Mouse (Mus musculus): ENCODE results near the gene Trank1. TPM values are rescaled to one million over a fixed set of nuclear protein-coding genes. Genes with fewer than 3 reads are reported as not detected.

The Trank1 gene
- total RNA-seq, 4 experiments from 2014 or later: 194 to 269 (median 224) TPM

DNA sequence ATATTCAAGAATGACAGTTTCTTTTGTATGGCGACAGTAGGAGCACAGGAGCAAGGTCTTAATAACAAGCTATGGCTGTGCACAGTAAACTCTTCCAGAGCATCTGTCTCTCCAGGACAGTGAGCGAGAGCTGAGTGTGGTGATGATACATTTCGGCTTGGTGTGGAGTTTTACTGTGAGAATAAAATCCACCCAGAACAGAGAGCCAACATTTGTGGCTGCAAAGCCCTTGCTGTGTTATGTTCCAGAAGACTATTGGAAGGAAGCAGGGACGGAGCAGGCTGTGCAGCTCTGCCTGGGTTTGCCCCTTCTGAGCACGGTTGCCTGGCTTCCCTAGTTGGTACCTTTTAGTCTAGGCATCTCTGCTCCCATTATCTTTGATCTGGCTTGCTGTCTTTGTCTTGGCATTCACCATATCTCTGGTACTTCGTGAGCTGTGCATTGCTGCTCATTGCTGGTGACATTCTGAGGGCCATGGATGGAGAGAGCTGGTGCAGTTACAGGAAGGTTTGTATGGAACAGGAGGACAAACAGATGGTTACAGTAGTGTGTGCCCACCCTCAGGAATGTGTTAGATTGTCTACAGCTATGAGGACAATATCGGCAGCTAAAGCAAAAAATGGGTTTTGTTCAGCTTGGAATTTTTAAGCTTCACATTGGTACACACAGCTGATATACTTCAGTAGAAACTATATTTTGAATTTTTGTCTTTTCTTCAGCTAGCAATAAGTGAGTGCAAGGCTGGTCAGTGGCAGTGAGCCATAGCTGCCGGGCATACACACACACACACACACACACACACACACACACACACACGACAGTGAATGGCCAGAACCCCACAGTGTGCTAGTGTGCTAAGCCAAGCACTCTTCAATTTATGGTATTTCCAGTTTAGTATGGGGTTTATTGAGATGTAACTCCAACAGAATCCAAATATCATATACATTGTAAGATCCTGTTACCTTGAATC lies 69.8 kb downstream of the Trank1 start:
- DNase-seq (ENCODE audit: low spot score in 2 of 2): peak in 1 of 2 experiments; percentile 42

DNA sequence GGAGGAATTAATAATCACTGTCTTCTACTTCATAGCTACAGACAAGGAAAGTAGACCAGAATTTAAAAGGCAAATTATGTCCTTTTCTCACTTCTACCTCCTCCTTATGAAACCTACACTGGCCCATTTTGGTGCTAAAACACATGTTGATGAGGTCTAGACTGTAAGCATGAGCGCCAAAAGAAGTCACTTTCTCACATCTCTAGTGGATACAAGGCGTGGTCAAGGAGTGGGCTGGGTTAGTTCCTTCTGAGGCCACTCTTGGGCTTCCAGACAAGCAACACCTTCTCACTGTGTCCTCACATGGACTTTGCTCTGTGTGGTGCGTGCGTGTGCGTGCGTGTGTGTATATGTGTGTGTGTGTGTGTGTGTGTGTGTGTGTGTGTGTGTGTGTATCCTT lies 70.9 kb downstream of the Trank1 start:
- DNase-seq (ENCODE audit: low spot score in 2 of 2): no peak

DNA sequence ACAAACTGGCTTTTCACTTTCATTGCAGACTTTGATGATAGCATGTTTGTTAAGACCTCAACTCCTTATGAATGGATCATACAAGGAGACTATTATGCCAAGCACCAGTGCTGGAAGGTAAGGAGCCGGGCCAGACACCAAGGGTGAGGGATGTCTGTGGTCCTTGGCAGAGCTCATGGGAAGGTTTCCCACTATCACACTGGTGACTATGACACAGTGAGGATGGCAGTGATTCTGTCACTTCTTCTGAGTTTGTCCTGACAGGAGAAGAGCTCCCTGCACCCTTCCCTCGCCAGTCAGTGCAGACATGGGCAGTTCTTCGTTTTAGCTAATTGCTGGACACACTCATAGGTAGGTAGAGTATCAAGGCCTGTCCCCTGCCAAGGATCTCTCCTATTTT lies 71.5 kb downstream of the Trank1 start:
- no peak for DNase-seq (ENCODE audit: low spot score in 2 of 2)

DNA sequence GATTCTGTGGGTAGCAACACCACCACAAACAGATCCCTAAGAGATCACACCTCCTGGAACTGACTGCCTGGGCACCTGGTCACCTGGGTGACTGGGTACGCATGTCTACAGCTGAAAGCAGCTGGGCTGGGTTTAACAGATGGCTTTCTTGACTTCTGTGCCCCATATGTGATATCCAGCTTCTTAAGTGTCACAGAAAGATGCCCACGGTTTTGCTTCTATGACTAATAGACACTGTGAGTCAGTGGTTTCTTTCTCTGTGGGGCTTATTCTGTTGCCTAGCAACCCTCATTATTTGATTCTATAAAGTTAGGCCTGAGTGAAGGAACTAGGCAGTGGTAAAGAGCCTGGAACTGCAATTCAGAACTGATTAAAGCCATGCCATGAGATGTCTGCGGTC lies 72.2 kb downstream of the Trank1 start:
- DNase-seq (ENCODE audit: low spot score in 2 of 2): peak in 1 of 2 experiments; percentile 46

DNA sequence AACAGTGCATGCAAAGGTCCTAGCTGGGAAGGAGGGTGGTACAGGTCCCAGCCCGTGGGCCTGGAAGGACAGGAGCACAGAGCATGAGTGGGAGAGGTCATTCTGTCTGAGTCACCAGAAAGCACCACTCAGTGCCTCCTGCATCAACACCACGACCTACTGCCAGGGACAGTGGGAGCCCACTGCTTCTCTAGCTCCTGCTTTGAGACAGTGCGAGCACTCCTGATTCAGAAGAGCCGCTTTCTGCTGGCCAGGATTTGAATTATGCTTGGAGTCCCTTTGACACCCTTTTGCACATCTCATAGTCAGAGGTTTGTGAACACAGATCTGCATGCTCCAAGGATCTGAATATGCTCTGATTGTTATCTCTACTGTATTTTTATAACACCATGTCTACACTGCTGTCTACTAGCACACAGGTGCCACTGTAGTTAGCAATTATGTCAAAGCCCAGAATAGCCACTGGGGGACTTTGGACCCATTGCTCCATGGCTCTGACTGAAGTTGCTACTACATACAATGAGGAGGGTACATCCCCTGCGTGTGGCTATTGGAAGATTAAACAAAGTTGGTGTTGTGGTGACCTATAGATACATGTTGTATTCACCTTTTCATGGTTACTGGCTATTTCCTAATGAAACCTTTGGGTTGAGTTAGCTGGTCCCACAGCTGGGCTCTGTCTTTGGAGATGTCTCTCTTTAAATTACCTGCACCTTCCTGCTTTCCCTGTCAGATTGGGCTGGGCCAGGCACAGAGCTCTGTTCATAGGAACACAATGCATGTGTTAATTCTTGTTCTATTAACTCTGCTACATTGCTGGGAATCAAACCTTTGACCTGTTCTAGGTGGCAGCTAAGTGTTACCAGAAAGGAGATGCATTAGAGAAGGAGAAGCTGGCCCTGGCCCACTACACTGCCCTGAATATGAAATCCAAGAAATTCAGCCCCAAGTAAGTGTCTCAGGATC lies 74.3 kb downstream of the Trank1 start:
- DNase-seq (ENCODE audit: low spot score in 2 of 2): no peak

DNA sequence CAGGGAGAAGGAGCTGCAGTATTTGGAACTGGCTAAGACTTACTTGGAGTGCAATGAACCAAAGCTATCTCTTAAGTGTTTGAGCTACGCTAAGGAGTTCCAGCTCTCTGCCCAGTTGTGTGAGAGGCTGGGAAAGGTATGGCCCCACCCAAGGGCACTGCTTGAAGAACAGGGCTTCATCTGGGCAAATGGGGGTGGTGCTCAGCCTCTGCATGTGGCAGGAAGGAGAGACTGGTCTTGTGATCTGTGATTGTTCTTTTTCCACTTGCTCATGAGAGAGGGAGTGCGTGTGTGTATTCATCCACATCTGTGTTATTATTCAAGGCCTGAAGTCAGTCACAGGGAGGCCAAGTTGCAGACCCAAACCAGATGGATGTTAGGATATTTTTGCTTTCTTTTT lies 75.0 kb downstream of the Trank1 start:
- no peak for DNase-seq (ENCODE audit: low spot score in 2 of 2)

DNA sequence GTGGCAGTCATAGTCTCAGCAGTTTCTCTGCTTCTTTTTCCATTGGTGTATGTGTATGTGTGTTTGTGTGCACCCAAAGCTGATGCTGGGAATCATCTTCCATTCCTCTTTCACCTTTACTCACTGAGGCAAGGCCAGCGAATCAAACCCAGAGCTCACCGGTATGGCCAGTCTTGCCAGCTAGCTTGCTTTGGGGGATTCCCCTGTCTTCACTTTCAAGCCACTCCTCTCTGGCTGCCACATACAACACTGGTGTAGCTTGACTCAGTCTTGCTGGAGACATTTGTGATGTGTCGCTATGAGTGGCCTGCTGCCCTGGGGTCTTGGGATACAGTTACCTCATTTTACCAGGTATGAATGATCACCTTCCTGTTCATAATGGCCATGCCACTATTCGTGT lies 76.0 kb downstream of the Trank1 start:
- DNase-seq (ENCODE audit: low spot score in 2 of 2): no peak

DNA sequence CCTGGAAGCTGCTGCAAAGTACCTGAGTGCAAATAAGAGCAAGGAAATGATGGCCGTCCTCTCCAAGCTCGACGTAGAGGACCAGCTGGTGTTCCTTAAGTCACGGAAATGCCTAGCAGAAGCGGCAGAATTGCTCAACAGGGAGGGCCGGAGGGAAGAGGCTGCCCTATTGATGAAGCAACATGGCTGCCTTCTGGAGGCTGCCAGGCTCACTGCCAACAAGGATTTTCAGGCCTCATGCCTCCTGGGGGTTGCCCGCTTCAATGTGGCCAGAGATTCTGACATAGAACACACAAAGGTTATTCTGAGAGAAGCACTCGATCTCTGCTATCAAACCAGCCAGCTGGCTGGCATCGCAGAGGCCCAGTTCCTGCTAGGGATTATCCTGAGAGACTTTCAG lies 78.5 kb downstream of the Trank1 start:
- DNase-seq (ENCODE audit: low spot score in 2 of 2): no peak

DNA sequence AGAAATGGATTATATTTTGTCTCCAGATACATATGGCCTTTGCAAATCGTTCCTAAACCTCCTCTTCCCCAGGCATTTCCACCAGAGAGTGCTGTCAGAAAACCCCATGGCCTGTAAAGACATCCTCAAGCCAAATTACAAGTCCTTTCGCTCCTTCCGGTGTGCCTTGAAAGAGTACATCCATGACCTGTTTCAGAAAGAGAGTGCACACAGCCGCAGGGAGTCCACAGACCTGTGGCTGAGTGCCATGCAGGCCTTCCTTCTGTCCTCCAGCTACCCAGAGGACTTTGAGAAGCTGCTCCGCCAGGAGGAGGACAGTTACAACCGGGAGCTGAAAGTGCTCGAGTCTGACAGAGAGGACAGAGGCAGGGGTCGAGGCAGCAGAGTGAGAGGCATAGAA lies 79.5 kb downstream of the Trank1 start:
- DNase-seq (ENCODE audit: low spot score in 2 of 2): no peak

DNA sequence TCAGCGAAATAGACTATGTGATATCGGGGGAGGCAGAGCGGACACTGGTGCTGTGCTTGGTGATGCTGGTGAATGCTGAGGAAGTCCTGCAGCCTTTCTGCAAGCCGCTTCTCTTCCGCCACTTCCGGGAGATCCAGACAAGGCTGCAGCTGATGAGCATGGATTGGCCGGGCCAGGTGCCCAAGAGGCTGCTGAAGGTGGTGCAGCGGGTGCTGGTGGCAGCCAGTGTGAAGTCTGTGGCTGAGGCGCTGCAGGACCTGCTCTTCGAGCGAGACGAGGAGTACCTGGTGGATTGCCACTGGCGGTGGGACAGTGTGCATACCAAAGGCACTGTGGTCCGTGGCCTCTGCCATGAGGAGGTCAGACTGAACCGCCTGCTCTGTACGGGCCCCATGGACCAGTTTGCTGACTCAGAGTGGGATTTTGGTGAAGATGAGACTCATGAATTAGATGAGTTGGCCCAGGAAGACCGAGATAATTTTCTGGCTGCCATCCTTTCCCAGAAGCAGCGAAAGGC lies 80.4 kb downstream of the Trank1 start:
- DNase-seq (ENCODE audit: low spot score in 2 of 2): no peak

DNA sequence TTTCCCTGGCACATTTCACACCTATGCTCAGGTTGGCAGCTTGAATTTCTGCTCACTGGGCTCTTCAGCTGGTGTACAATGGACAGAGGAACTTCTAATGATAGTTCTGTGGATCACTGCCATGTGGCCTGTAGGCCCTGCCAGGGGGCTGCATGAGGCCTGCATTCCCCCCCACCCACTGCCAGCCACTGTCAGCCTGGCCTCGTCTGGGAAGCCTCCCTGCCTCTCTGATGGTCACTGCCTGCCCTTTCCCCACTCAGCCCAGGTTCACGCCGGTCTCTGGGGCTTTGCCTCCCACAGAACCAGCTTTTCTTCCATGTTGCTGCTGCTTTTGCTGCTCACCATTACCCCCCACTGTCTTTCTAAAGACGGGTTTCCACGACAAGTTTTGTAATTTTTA lies 83.7 kb downstream of the Trank1 start:
- DNase-seq (ENCODE audit: low spot score in 2 of 2): no peak

DNA sequence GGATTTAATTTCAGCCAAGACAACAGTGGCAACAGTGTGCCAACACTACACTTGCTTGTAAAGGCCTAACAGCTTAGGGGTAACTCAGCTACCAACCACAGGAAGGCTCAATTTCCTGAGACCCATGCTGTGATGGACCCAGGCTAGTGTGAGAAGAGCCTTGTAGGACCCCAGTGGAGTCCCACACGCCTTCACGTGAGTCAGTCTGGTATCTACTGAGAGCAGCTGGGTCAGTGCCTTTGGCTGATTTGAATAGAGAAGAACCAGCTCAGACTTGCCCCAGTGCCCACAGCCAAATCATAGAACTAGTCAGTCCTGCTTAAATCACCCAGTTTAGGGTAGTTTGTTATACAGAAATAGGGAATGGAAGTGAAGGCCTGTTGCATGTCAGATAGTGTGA lies 86.5 kb downstream of the Trank1 start:
- no peak for DNase-seq (ENCODE audit: low spot score in 2 of 2)

DNA sequence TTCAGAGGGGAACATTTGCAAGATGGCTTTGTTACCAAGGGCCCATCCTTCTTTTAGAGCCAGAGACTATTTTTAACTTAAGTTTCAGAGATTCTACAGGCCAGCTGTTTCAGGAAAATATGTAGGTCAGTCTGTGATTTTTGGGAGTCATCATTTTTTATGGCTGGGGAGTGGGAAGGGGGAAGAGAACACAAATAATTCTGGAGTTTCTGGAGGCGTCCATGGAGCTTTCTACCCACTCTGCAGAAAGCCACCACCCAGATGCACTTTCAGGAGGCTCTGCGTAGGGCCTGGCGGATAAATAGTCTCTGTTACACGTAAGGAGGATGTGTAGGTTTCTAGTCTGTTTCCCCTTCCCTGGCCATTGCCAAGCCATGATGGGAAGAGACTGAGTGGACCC lies 88.5 kb downstream of the Trank1 start:
- DNase-seq (ENCODE audit: low spot score in 2 of 2): no peak

DNA sequence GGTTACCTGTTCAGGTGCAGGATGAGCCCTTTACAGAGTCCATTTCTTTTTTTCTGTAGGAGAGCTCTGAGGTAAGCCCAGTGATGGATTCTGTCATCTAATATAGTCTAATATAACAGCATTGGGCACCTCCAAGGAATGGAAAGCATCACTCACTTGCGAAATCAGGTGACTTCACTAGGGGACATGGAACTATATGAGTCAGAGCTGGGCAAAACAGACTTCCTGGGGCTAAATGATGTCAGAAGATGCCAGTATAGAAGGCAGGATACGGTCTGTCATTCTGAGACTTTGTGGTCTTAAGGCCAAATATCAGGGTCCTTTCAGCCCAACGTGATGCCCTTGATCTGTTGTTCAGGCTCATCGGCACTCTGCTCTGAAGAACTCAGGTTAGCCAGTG lies 91.6 kb downstream of the Trank1 start:
- DNase-seq (ENCODE audit: low spot score in 2 of 2): no peak

DNA sequence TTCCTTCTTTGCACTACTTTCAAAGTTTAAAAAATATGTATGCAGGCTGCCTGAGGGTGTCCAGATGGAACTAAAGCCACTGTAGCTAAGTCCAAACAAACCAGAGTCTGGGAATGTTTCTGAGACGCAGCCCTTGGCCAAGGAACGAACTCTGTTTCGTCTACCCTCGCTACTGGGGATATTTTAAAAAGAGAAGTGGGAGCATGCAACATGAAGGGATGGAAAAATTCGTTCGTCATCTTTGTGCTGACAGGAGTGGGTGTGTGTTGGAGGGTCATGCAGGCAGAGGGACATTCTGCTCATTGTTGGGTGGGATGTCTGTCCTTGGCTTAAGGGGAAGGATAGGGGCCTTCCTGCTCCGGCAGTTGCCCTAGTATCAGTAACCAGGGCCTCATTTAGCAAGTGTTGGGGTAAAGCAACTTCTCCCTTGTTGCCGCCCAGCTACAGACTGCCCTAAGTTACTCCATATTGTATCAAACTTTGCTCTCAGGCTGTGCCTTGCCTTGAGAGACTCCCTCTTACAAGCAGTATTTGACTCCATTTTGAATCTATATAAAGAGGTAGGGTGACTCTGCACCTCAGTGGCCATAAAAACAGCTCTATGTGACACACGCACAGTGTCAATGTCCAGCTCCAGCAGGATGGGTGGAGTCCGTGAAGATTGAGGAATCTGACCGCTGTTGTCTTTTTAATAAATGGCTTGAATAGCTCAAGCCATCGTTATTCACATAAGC lies 93.0 kb downstream of the Trank1 start:
- no peak for DNase-seq (ENCODE audit: low spot score in 2 of 2)

DNA sequence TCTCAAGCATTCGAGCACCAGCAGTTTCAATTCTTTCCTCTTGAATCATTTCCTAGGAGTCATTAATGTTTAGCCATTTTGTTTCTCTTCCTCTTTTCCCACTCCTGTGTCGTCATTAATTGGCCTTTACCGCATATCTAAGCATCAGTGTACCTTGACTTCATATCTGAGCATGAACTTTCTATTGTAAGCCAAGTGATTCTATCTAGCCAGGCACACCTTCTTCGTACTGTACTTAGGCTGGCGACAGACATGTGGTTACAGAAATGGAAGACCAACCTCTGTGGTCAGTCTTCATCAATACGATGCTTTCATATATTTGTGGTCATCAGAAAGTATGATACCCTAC lies 93.5 kb downstream of the Trank1 start:
- no peak for DNase-seq (ENCODE audit: low spot score in 2 of 2)

DNA sequence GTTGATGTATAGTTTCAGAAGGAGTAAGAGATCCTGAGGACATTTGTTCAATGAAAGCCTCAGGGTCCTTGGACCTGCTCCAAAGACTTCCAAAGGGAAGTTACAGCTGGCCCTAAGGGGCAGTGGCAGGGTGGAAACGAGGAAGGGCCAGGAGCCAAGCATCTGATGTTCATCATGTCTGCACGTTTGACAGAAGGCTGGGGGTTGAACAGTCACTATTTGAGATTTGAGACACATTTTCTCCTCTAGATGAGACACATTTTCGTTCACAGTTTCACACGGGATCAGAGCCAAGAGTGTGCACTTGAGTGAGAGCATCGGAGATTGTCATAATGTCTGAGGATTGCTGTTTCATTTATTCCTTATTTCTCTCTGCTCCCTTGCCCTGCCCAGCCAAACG lies 96.5 kb downstream of the Trank1 start:
- DNase-seq (ENCODE audit: low spot score in 2 of 2): no peak

DNA sequence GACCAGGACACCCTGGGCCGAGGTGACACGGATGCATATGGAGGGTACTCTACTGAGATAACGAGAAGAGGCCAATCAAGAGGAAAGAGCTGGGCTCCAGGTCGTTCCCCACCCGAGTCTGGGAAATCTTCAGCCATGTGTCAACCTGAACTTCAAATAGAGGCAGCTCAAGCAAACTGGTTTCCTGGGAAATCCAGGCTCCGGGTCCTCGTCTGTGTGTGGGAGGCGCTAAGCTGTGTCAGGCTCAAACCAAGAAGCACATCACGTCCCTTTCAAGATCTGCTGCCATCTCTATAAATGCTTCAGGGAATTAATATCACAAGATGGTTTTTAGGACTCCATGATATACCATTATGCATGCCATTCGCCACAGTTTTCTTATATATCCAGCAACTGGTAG lies 96.9 kb downstream of the Trank1 start:
- DNase-seq (ENCODE audit: low spot score in 2 of 2): no peak

DNA sequence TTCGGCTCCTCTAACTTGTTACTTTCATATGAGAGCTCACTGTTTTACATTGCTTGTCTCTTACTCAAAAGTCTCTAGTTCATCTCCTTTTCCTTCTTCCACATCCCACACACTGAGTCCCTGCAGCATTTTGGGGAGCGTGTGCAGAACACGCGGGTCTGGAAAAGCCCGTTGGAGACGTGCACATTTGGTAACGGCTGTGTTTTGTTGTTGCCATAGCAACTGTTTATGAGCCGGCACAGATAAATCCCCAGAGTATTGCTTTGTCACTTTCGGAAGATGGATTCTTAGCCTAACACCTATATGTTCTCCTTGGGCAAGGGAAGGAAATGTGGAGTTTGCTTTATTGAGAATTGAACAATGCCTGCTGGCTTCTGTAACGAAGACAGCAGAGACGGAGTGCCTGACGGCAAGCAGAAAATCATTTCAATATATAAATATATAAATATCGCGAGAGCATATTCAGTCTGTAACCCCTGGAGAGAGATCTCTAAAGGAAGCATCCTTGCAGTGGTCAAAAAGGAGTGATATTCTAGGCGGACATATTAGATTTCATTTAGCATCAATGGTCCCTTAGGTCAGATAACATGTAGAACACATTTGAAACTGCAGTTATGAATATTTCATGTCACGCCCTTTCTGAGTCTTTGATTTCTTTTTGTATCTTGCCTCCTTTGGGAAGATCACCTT lies 101.1 kb downstream of the Trank1 start:
- DNase-seq (ENCODE audit: low spot score in 2 of 2): peak; percentile 70 to 76

DNA sequence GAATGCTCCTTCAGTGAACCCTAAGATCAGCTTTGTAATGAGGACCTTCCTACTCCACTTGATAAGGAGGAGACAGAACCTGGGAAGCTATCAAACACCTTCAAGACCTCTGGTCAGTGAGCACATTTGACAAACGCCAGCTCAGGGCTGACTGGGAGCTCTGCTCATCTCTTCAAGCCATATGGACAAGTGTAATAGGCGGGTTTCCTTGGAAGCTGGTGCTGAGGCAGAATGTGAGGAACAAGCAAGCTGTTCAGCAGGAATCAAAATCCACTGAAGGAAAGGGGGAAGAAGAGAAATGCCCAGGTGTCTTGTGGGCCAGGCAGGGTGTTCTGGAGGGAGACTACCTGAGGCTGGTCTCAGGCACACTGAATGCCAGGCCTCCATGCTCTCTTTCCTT lies 110.3 kb downstream of the Trank1 start:
- DNase-seq (ENCODE audit: low spot score in 2 of 2): no peak

DNA sequence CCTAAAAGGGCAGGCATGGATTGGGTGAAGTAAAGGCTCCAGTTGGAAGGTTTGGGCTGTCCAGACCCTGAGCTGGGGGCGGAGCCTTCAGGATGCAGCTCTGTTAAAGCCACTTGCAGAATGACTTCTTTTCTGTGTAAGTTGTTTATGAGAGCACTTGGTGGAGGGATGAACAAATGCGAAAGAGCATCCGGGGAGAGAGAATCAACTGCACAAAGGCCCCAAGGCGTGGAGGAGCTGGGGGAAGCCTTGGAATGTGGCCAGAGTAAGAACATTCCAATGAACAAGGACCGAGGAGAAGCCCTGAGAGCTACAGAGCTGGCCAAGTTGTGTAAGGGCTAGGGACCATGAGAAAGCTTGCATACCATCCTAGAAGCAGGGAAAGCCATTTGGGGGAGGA lies 111.0 kb downstream of the Trank1 start:
- DNase-seq (ENCODE audit: low spot score in 2 of 2): no peak

All from layer of hippocampus, adult 8-10 months (tissue).